Mouse (Mus musculus): ENCODE data around the gene Khsrp.
A peak's percentile ranks its signal among the peaks of the same experiment; 100 is the strongest.

The Khsrp gene

GRCm38 (mm10) chr17:57027471-57027870 lies 3.9 kb downstream of the Khsrp start:
- no peak for DNase-seq

DNA sequence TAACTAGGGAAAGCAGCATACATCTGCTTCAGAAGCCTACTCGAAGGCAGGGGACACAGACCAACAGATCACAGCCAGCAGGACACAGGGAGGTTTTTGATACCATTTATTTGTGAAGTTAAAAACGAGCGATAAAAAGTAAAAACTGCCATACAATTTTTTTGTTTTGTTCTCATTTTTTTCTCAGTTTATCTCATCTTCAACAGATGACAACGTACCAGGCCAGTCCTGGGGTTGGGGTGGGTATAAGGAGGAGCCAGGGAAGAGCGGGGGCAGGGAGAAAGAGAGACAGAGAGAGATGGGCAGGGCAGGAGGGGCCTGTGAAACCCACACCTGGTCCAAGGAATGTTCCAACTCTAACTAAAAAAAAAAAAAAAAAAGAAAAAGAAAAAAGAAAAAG lies 10.4 kb downstream of the Khsrp start:
- DNase-seq = peak; percentile 41

GRCm38 (mm10) chr17:57019693-57020092 lies 11.6 kb downstream of the Khsrp start:
- peak; percentile 65 for DNase-seq

DNA sequence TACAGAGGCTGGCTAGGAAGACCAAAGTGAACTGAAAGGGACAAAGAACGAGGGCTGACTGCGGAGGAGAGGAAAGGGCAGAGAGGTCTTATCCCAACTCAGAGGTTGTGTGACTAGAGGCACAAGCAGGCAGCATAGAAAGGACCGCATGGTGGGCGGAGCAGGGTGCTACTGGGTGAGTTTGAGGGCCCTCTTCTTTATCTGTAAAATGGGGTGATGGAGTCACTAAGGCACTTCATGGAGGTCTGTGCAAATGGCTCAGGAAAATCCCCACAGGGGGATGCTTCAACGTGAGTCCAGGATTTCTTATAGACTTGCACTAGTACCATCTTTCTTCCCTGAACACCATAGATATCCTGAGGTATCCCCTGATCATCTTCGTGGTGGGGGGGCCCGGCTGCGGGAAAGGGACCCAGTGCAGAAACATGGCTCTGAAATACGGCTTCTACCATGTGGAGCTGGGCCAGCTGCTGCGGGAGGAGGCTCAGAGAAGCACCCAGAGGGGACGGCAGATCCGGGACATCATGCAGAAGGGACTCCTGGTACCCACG lies 19.0 kb downstream of the Khsrp start:
- peak; percentile 63 for DNase-seq

- DNase-seq = peak; percentile 96
Observed at GRCm38 (mm10) chr17:57011236-57012141, 19.8 kb downstream of the Khsrp start, which contains the start of the genes Gtf2f1 and Gm17949. TSS of gene Gtf2f1 (minus strand) at chr17:57011288. TSS of gene Gm17949 (plus strand) at chr17:57011469.

DNA sequence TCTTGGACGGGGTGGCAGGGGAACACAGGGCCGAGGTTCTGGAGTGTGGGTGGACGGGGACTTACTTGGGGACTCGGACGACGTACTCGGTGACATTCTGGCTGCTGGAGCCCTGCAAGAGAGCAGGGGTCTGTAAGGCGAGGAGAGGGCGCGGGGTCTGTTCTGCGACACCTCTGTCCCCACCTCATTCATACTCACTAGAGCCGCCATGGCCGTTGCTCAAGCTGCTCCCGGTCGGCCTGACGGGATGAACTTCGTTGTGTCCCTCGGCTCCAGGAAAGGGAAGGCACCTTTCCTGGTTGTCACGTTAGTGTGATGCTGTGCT lies 20.4 kb downstream of the Khsrp start:
- no peak for DNase-seq

DNA sequence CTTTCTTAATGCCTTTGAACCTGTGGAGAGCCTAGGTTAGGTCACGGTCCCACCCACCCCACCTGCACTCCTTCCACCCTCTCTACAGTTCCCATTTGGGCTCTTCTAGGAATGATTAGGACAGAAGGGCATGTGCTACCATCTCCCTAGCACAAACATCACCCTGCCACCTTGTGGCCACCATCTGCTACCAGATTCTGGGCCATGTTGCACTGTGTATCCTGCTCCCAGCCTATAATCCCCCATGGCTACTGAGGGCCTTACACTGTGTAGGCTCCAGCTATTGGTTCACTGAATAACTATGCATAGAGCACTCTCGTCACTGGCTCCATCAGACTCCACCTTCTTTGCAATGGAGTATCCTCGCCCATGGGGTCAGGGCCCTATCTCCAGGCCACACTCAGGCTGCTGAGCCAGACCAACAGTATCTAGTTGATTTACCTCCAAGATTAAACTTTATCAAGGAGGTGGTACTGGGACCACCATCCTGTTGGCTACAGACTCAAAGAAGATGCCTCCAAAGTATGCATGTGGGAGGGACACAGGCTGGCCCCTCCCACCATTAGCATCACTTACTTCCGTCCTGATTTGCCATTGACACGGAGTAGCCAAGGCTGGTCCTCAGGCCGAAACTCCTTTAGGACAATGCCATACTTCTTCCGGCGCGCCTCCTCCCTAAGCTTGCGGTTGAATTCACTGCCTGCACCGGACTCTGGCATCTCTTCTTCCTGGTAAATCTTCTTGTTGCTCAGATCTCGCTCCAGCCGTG lies 24.0 kb downstream of the Khsrp start:
- DNase-seq = no peak

GRCm38 (mm10) chr17:57003994-57004393 lies 27.3 kb downstream of the Khsrp start:
- peak; percentile 42 for DNase-seq

GRCm38 (mm10) chr17:57001228-57001627 lies 30.1 kb downstream of the Khsrp start:
- DNase-seq = no peak

GRCm38 (mm10) chr17:56999968-57000609 lies 31.2 kb downstream of the Khsrp start, which contains the start of gene Pspn:
TSS of gene Pspn (minus strand) at chr17:57000018.
- no peak for DNase-seq

DNA sequence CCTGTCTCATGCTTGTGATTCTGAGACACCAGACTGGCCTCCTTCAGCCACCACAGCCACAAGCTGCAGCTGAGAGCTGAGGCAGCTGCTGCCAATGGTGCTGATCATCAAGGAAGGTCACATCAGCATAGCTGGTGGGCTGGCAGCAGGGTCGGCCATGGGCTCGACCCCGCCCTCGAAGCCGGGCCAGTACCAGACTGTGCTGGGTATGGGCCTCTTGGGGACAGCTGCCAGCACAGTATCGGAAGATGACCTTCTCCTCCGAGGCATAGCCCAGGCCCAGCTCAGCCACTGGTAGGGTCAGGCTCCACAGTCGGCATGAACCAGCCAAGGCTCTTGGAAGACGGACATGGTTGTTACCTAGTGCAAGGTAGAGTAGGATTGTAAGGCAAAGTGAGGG lies 31.9 kb downstream of the Khsrp start:
- DNase-seq = no peak

GRCm38 (mm10) chr17:56997029-56997667 lies 34.2 kb downstream of the Khsrp start, which contains the start of gene Alkbh7:
TSS of gene Alkbh7 (plus strand) at chr17:56997339.
- peak; percentile 98 for DNase-seq

- DNase-seq = no peak
Observed at GRCm38 (mm10) chr17:56996506-56996905, 34.8 kb downstream of the Khsrp start.

DNA sequence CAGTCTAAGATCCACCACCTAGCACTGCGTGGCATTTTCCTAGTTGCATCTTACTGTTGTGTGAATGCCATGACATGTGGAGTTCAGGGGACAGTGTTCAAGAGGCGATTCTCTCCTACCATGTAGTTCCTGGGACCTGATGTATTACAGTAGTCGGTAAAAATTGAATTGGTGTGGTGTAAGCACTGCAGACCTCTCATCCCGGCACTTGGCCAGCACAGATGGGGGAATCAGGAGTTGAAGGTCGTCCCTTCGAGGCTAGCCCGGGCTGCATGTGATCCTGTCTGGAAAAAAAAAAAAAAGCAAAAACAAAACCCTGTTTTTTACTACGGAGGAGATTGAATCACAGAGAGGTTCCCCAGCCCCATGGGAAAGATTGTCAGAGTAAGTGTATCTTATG lies 36.3 kb downstream of the Khsrp start:
- no peak for DNase-seq

GRCm38 (mm10) chr17:56990966-56991365 lies 40.4 kb downstream of the Khsrp start:
- DNase-seq = no peak

DNA sequence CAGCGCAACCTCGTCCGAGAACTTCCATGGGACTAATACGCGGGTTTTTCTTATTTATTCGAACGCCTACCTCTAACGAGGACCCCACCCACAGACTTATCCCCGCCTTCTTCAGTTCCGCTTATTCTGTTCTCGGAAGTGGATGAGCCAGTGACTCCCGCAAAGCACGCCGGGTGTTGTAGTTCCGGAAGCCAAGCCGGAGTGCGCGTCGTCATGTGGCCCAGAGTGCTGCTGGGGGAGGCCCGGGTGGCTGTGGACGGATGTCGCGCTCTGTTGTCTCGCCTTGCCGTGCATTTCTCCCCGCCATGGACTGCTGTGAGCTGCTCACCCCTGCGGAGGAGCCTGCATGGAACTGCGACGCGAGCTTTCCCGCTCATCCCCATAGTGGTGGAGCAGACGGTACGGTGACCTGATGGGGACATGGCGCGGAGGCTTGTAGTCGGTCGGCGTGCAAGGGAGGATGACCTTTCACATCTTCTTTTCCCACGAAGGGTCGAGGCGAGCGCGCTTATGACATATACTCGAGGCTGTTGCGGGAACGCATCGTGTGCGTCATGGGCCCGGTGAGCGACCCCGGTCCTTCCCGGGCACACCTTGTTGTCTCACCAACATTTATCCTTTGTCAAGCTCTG lies 41.1 kb downstream of the Khsrp start, which contains the start of gene Clpp:
Gene Clpp, plus strand, starts transcription at position 191 of the 632 bp plus-strand sequence.
- peak; percentile 94 for DNase-seq

DNA sequence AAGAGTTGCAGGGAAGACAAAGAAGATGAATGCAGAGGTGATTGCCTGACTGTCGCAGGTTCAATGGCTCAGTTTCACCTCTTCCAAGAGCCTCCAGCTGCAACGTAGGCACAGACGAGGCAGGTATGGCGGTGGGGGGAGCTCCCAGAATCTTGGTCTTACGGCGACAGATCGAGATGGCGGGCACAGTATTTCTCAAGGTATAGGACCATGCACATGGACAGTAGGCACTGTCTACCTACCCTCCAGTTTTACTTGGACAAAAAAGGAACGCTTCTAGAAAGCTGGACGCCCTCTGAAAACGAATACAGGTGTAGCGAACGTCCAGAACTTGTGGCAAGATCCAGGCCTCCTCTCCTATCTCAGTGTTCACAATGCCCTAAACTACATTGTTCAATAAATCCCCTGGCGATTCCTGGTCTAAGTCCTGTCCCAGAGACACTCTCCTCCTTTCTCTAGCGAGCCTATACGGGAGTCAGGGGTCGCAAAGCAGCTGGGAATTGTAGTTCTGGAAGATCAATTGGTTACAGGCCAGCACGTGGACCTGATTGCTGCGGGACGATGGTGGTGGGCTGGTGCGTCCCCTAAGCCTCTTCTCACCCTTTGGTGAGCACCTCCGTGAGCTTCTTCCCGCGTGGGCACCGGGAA lies 41.7 kb downstream of the Khsrp start:
- DNase-seq = peak; percentile 74

- DNase-seq = no peak
Observed at GRCm38 (mm10) chr17:56988921-56989430, 42.3 kb downstream of the Khsrp start.

- no peak for DNase-seq
Observed at GRCm38 (mm10) chr17:56988441-56988840, 42.9 kb downstream of the Khsrp start.

- no peak for DNase-seq
Observed at GRCm38 (mm10) chr17:56986105-56986805, 45.1 kb downstream of the Khsrp start.
